Mouse (Mus musculus) forebrain, postnatal 0 days (tissue): ENCODE measurements around the gene Acan. TPM values are rescaled to one million over a fixed set of nuclear protein-coding genes. Genes with fewer than 3 reads are reported as not detected.

Experiments used
- ATAC-seq: fragments of 200-750 bp; cut with Nextera tagmentation; 2 replicates; pipeline ENCODE4 v1.8.0; 2017; ENCODE audit warnings: mild to moderate bottlenecking, moderate library complexity
- DNase-seq: peaks from one replicate; pipeline ENCODE4 v3.0.0-alpha.2; 2015
- H3K27ac ChIP-seq: fragments of 300-500 bp; sonication (generic); 2 replicates; pipeline ENCODE4 v1.5.1; 2014; ENCODE audit warnings: low read depth, mild to moderate bottlenecking, antibody characterized with exemption, low read length, moderate library complexity, mixed read lengths
- H3K27me3 ChIP-seq: fragments of 300-500 bp; sonication (generic); 2 replicates; pipeline ENCODE4 v1.6.1; 2014; ENCODE audit warnings: mild to moderate bottlenecking, low read length, mixed read lengths; ENCODE audit not compliant: insufficient read depth
- H3K36me3 ChIP-seq: fragments of 300-500 bp; sonication (generic); 2 replicates; pipeline ENCODE4 v1.6.1; 2014; ENCODE audit warnings: mild to moderate bottlenecking, moderate library complexity; ENCODE audit not compliant: insufficient read depth
- H3K4me1 ChIP-seq: fragments of 300-500 bp; sonication (generic); 2 replicates; pipeline ENCODE4 v1.6.1; 2014; ENCODE audit warnings: antibody characterized with exemption; ENCODE audit not compliant: insufficient read depth
- H3K4me2 ChIP-seq: fragments of 300-500 bp; sonication (generic); 2 replicates; pipeline ENCODE4 v1.6.1; 2014; ENCODE audit warnings: low read depth, mild to moderate bottlenecking, moderate library complexity
- H3K4me3 ChIP-seq: fragments of 300-500 bp; sonication (generic); 2 replicates; pipeline ENCODE4 v1.5.1; 2014; ENCODE audit warnings: low read depth, low read length, mixed read lengths
- H3K9ac ChIP-seq: fragments of 300-500 bp; sonication (generic); 2 replicates; pipeline ENCODE4 v1.6.1; 2014; ENCODE audit warnings: mild to moderate bottlenecking
- H3K9me3 ChIP-seq: fragments of 300-500 bp; sonication (generic); 2 replicates; pipeline ENCODE4 v1.6.1; 2016; ENCODE audit warnings: low read length
- CTCF ChIP-seq: sonication (generic); IDR thresholded peaks from 2 replicates; pipeline ENCODE4 v1.5.1; 2016; ENCODE audit warnings: antibody characterized with exemption, control low read depth, low read depth
- WGBS: fragments of 180-500 bp; shearing (Covaris S2); extraction: QIAGEN DNeasy Blood & Tissue Kit; methylation state at CpG from one replicate; pipeline ENCODE4 v1.1.7; 2014; 5-methylcytosine and 5-hydroxymethylcytosine counted together
- polyA plus RNA-seq: library from polyadenylated mRNA; unstranded; fragments of >200 nt; fragmentation: Nextera tagmentation; extraction: Ambion mirVana; gene quantifications from 2 replicates; pipeline ENCODE4 v1.2.1, GENCODE M21; 2015
- total RNA-seq: library from RNA; depleted of rRNA; stranded (reverse); fragments of >200 nt; gene quantifications from 2 replicates; pipeline ENCODE4 v1.2.3, GENCODE M21; 2014

Acan gene
- total and polyA plus RNA-seq, 2 experiments from 2014 or later, result 0.50 to 5.0 TPM

GRCm38 (mm10) chr7:79080572-79081399 lies 27.5 kb downstream of the Acan start:
- Histone ChIP-seq H3K4me2 (no peak overlapping the region), H3K9me3 (no peaks in the 10 kb centered on the region), H3K4me3 (no peak overlapping the region), H3K27ac (no peak overlapping the region), H3K36me3 (no peaks in the 10 kb centered on the region), H3K9ac (no peak overlapping the region), H3K4me1 (no peaks in the 10 kb centered on the region), H3K27me3 (no peaks in the 10 kb centered on the region)
- TF ChIP-seq CTCF, result peak; percentile 90
- peak; percentile 91 for ATAC-seq
- DNase-seq, result peak; percentile 78
- 20% methylated on average over 7 of the region's 7 CpGs for WGBS

- H3K4me1 ChIP-seq, result no peaks in the 10 kb centered on the region
- H3K9ac ChIP-seq, result no peak overlapping the region
- H3K4me3 ChIP-seq, result no peak overlapping the region
- no peak overlapping the region for H3K27ac ChIP-seq
- no peak overlapping the region for H3K4me2 ChIP-seq
- H3K36me3 ChIP-seq, result no peaks in the 10 kb centered on the region
- WGBS, result 83% methylated on average over 4 of the region's 4 CpGs
- DNase-seq, result no peak
- no peak for ATAC-seq
- peak; percentile 38 for TF ChIP-seq CTCF
- no peaks in the 10 kb centered on the region for H3K27me3 ChIP-seq
- no peaks in the 10 kb centered on the region for H3K9me3 ChIP-seq
Measured at GRCm38 (mm10) chr7:79089111-79089510, 35.8 kb downstream of the Acan start.

GRCm38 (mm10) chr7:79096492-79096891 lies 43.2 kb downstream of the Acan start:
- Histone ChIP-seq H3K4me2 (no peak overlapping the region), H3K4me1 (no peaks in the 10 kb centered on the region), H3K4me3 (no peak overlapping the region), H3K27me3 (no peaks in the 10 kb centered on the region), H3K9ac (no peak overlapping the region), H3K27ac (no peak overlapping the region), H3K9me3 (no peaks in the 10 kb centered on the region), H3K36me3 (no peaks in the 10 kb centered on the region)
- no peak for TF ChIP-seq CTCF
- 73% methylated on average over 5 of the region's 5 CpGs for WGBS
- no peak for DNase-seq
- ATAC-seq, result no peak

DNA sequence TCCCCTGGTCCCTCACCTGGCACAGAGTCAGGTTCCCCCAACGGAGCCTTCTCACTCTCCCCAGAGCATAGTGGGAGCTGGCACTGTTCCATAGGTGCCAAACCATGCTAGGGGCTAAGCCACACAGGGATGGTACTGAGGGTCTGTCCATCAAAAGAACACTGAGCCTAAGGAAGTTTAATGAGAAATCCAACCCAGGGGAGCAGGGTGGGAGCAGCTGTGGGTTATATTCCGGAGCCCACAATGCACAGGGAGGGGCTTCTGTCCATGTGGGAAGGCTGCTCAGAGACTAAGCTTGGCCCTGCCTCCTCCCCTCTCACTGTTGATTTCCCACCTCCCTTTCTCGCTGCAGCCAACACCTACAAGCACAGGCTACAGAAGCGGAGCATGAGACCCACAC lies 60.6 kb downstream of the Acan start:
- H3K27me3 ChIP-seq, result no peaks in the 10 kb centered on the region
- DNase-seq (no peak), ATAC-seq (no peak; the same call in 1 of the 2 replicates)
- no peaks in the 10 kb centered on the region for H3K9me3 ChIP-seq
- no peak overlapping the region for H3K27ac ChIP-seq
- H3K36me3 ChIP-seq, result no peaks in the 10 kb centered on the region
- H3K9ac ChIP-seq, result no peak overlapping the region
- H3K4me3 ChIP-seq, result no peak overlapping the region
- no peak overlapping the region for H3K4me2 ChIP-seq
- TF ChIP-seq CTCF, result no peak
- no peaks in the 10 kb centered on the region for H3K4me1 ChIP-seq
- 32% methylated on average over 4 of the region's 4 CpGs for WGBS

DNA sequence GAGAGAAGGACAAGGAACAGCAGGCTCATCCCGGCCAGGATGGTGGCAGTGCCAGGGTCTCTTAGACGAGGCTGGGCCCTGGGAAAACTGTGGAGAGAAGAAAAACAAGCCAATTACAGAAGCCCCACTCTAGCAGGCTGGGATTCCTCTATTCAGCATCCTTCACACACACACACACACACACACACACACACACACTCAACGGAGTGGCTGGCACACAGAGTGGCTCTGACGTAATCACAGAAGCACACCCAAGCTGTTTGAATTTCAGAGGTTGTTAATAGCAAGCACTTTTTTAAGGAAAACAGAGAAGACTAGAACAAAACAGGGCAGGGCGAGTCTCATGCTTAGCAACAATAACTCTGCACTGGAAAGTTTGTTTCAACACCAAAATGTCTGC lies 70.2 kb downstream of the Acan start:
- Histone ChIP-seq H3K9me3 (no peaks in the 10 kb centered on the region), H3K27me3 (no peaks in the 10 kb centered on the region), H3K4me1 (no peaks in the 10 kb centered on the region), H3K4me3 (no peak overlapping the region), H3K36me3 (no peaks in the 10 kb centered on the region), H3K4me2 (no peak overlapping the region), H3K9ac (no peak overlapping the region), H3K27ac (no peak overlapping the region)
- ATAC-seq (peak; percentile 83), DNase-seq (peak; percentile 74)
- WGBS, result 35% methylated on average over 5 of the region's 5 CpGs
- TF ChIP-seq CTCF, result no peak

GRCm38 (mm10) chr7:79129883-79130282 lies 76.6 kb downstream of the Acan start:
- Histone ChIP-seq H3K9me3 (no peaks in the 10 kb centered on the region), H3K36me3 (no peaks in the 10 kb centered on the region), H3K9ac (no peak overlapping the region), H3K27me3 (no peaks in the 10 kb centered on the region; the same call in 1 of the 2 replicates), H3K4me2 (peak overlapping the region; percentile 41; the same call in 1 of the 2 replicates), H3K4me3 (no peak overlapping the region), H3K4me1 (no peaks in the 10 kb centered on the region), H3K27ac (no peak overlapping the region)
- peak; percentile 58 for TF ChIP-seq CTCF
- 20% methylated on average over 8 of the region's 8 CpGs for WGBS
- peak; percentile 32 for DNase-seq
- ATAC-seq, result no peak

DNA sequence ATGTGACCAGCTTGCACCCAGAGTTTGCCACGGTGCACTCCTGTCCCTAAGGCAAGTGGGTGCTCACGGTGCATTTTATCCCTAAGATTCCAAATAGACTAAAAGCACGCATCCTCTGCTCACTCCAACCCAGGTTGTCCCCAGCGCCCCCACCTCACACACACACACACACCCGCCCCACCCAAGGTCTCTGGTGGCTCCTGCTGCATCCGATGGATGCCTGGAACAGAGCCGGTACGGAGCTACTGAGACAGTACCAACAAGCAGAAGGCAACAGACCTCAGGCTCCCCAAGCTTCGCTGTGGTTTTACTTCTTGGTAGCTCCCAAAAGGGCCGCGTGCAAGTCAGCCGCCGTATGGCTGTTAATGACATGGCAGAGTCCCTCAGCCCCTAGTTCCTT lies 77.1 kb downstream of the Acan start:
- Histone ChIP-seq H3K4me1 (no peaks in the 10 kb centered on the region), H3K9me3 (no peaks in the 10 kb centered on the region), H3K27me3 (no peaks in the 10 kb centered on the region; the same call in 1 of the 2 replicates), H3K36me3 (no peaks in the 10 kb centered on the region), H3K9ac (0 out of 2 replicates have a peak overlapping the region, but pooled peaks have one; percentile 15), H3K4me2 (peak overlapping the region; percentile 41), H3K4me3 (peak overlapping the region; percentile 19), H3K27ac (no peak overlapping the region)
- DNase-seq, result peak; percentile 45
- ATAC-seq, result peak; percentile 51; the same call in 1 of the 2 replicates
- TF ChIP-seq CTCF, result no peak
- 22% methylated on average over 13 of the region's 13 CpGs for WGBS
